Mouse (Mus musculus) liver, adult 2 months (tissue): ENCODE results near the gene Nxph1.

Experiments used
- CTCF ChIP-seq: fragments of 200-500 bp; IDR thresholded peaks from 2 replicates; pipeline ENCODE4 v1.5.1; 2011; ENCODE audit warnings: low read depth, low read length, control low read depth
- POLR2A ChIP-seq: fragments of 200-500 bp; IDR thresholded peaks from 2 replicates; pipeline ENCODE4 v1.6.1; 2011; ENCODE audit warnings: low read length, control low read depth; ENCODE audit not compliant: insufficient read depth; ENCODE audit errors: extremely low read depth

DNA sequence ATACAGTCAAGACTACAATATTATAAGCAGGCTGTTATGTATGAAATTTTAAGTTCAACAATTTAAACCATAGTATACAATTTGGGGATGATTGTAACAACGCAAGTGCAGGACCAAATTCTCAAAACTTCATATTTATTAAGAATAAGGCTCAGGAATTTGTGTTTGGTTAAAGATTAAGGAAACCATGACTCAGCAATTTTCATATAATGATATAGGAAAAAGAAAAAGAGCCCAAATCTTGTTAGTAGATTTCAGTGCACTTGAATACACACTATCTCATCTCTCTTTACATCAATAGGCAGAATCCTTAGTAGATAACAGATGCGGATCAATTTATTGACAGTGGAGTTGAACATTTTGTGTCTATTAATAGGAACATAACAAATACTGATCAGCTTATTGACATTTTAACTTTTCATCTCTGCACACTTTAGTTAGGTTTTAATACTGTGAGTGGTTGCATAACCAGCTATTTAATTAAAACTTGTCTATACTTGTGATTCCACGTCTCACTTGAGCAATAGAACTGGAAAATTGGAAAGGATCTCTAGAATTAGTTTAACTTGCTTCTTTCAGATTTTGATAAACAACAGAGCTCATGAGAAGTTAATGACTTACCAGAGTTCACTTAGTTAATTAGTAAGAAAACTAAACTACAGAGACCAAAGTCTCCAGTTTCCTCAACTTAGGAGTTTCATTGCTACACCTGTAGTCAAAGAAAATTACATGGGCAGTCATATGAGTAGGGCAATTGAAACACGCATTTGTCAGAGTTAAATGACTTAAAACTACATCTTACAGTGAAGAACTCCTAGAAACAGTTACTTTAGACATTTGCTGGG is 113.3 kb downstream of the Nxph1 start:
- TF ChIP-seq CTCF: no peak
- TF ChIP-seq POLR2A: no peak
